Mouse (Mus musculus) embryonic facial prominence, embryonic 11.5 days (tissue): Measurements from ENCODE around the gene Pstpip1. TPM values are rescaled to one million over a fixed set of nuclear protein-coding genes. Genes with fewer than 3 reads are reported as not detected.

Experiments
- ATAC-seq: fragments of 200-750 bp; cut with Nextera tagmentation; replicated peaks from 2 replicates; pipeline ENCODE4 v1.8.0; 2017; ENCODE audit warnings: low read depth; ENCODE audit not compliant: insufficient number of reproducible peaks, low FRiP score, low TSS enrichment
- DNase-seq: peaks from one replicate; pipeline ENCODE4 v3.0.0-alpha.2; 2015; ENCODE audit warnings: low spot score
- H3K27ac ChIP-seq: fragments of 300-500 bp; sonication (generic); replicated peaks from 2 replicates; pipeline ENCODE4 v1.5.1; 2014; ENCODE audit warnings: mild to moderate bottlenecking, low read depth, low read length, control low read depth
- H3K27me3 ChIP-seq: fragments of 300-500 bp; sonication (generic); 2 replicates; pipeline ENCODE4 v1.6.1; 2014; ENCODE audit warnings: mild to moderate bottlenecking, low read length, moderate library complexity, mixed read lengths; ENCODE audit not compliant: control insufficient read depth, insufficient read depth
- H3K36me3 ChIP-seq: fragments of 300-500 bp; sonication (generic); replicated peaks from 2 replicates; pipeline ENCODE4 v1.6.1; 2014; ENCODE audit warnings: low read depth, mild to moderate bottlenecking, low read length, moderate library complexity, mixed read lengths; ENCODE audit not compliant: control insufficient read depth, insufficient read depth
- H3K4me1 ChIP-seq: fragments of 300-500 bp; sonication (generic); 2 replicates; pipeline ENCODE4 v1.6.1; 2014; ENCODE audit warnings: low read length, mixed read lengths; ENCODE audit not compliant: control insufficient read depth, insufficient read depth
- H3K4me2 ChIP-seq: fragments of 300-500 bp; sonication (generic); 2 replicates; pipeline ENCODE4 v1.6.1; 2014; ENCODE audit warnings: low read depth, mild to moderate bottlenecking, control low read depth, low read length, moderate library complexity
- H3K4me3 ChIP-seq: fragments of 300-500 bp; sonication (generic); 2 replicates; pipeline ENCODE4 v1.5.1; 2014; ENCODE audit warnings: low read depth, low read length, control low read depth
- H3K9ac ChIP-seq: fragments of 300-500 bp; sonication (generic); replicated peaks from 2 replicates; pipeline ENCODE4 v1.6.1; 2014; ENCODE audit warnings: mild to moderate bottlenecking, control low read depth, low read length
- H3K9me3 ChIP-seq: fragments of 300-500 bp; sonication (generic); replicated peaks from 2 replicates; pipeline ENCODE4 v1.6.1; 2016; ENCODE audit warnings: mild to moderate bottlenecking, low read length, inconsistent platforms, mixed read lengths; ENCODE audit not compliant: control insufficient read depth
- WGBS: fragments of 180-500 bp; shearing (Covaris S2); extraction: QIAGEN DNeasy Blood & Tissue Kit; methylation state at CpG from one replicate; pipeline ENCODE4 v1.1.7; 2014; 5-methylcytosine and 5-hydroxymethylcytosine counted together
- polyA plus RNA-seq: library from polyadenylated mRNA; unstranded; fragments of >200 nt; fragmentation: Nextera tagmentation; extraction: Ambion mirVana; gene quantifications from 2 replicates; pipeline ENCODE4 v1.2.1, GENCODE M21; 2014

Pstpip1 gene
- polyA plus RNA-seq, 1 experiment from 2014 or later: 0.32 TPM

DNA sequence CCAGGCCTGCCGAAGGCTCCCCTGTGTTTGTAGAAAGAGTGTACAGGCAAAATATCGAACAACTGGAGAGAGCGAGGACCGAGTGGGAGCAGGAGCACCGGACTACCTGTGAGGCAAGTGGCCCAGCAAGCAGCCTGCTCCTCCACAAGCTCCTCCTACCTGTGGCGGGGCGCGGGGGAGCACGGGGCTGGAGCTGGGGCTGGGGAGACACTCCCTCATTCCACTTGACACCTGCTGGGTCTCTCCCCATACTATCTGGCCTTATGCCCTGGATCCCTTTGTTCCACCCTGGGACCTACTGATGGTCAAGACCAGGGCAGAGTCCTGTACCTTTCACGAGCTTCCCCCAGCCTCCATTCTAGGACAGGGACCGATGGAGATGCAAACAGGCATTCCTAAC is 34.8 kb downstream of the Pstpip1 start:
- ATAC-seq (no peak), DNase-seq (no peak)
- H3K27ac ChIP-seq: no peak overlapping the region
- no peak overlapping the region for H3K4me3 ChIP-seq
- 21% methylated on average over 11 of the region's 11 CpGs for WGBS
- H3K36me3 ChIP-seq: no peaks in the 10 kb centered on the region
- H3K9ac ChIP-seq: no peak overlapping the region
- H3K9me3 ChIP-seq: no peaks in the 10 kb centered on the region
- no peaks in the 10 kb centered on the region for H3K27me3 ChIP-seq
- H3K4me1 ChIP-seq: no peaks in the 10 kb centered on the region
- H3K4me2 ChIP-seq: no peak overlapping the region

DNA sequence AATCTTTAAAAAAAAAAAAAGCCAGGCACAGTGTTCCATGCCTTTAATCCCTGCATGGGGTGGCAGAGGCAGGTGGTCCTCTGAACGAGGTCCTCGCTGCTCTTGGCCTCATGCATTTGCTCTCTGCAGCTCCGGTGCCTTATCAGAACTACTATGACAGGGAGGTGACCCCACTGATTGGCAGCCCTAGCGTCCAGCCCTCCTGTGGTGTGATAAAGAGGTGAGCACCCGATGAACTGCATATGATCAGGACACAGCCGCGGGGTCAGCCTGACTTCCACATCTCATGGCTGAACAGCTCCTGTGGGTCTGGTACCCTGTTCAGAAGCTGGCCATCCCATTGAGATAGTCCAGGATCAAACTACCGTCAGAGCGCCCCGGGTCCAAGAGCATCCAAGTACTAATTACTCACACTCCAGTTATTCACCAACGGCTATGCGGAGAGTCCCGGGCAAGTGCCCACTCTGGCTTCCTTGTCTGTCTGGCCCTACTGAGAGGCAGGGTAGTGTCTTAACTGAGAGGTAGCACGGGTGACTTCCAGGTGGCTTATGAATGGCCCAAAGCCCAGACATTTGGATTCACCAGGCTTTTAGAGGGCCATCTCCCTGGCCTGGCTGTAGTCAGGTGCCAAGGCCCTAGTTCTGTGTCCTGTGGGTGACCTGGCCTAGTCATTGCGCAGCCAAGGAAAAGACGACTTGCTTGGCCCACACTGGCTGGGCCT is 36.9 kb downstream of the Pstpip1 start:
- DNase-seq: no peak
- 89% methylated on average over 16 of the region's 16 CpGs for WGBS
- H3K36me3 ChIP-seq: 0 out of 2 replicates have a peak, but pooled peaks cover 2% of the 10 kb centered on the region

DNA sequence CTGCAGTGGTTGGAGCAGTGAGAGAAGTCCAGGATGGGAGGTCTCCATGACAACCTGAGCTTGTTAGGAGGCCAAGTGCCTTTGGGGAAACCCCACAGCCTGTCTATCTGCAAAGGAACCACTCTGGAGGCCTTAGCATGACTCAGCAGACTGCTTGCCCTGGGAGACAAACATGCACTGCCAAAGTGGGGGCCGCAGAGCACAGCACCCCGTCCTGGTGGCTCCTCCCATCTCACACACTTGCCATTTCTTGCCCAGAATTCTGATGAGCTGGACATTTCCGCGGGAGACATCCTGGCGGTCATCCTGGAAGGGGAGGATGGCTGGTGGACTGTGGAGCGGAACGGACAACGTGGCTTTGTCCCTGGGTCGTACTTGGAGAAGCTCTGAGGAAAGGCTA is 38.6 kb downstream of the Pstpip1 start:
- WGBS: 90% methylated on average over 9 of the region's 9 CpGs
- H3K36me3 ChIP-seq: 0 out of 2 replicates have a peak, but pooled peaks cover 2% of the 10 kb centered on the region

More for the DNA sequence above, 36.9 kb downstream of the Pstpip1 start:
- no peak overlapping the region for H3K4me2 ChIP-seq
- H3K9ac ChIP-seq: no peak overlapping the region
- H3K9me3 ChIP-seq: no peaks in the 10 kb centered on the region
- ATAC-seq: no peak
- no peaks in the 10 kb centered on the region for H3K27me3 ChIP-seq
- no peaks in the 10 kb centered on the region for H3K4me1 ChIP-seq
- H3K27ac ChIP-seq: no peak overlapping the region
- no peak overlapping the region for H3K4me3 ChIP-seq

DNA sequence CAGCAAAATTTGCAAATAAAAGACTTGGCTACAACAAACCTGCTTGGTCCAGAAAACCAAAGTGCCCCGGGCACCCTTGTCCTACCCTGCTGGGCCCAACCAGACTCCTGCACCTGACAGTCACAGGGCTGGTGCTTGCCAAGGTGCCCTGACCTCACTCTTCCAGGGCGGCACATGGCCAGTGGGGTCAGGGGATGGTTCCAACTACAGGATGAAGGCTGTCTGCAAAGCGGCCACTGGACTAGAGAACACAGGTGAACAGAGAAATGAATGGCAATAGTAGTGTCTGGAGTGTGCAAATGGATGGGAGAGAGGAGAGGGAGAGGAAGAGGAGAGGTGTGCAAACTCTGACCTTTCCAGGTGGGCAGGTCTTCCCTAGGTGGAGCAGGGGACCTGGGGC is 40.2 kb downstream of the Pstpip1 start:
- Histone ChIP-seq H3K36me3 (peaks cover 5% of the 10 kb centered on the region; the same call in 1 of the 2 replicates), H3K4me2 (no peak overlapping the region), H3K9me3 (no peaks in the 10 kb centered on the region), H3K27me3 (no peaks in the 10 kb centered on the region), H3K9ac (no peak overlapping the region), H3K27ac (no peak overlapping the region), H3K4me3 (no peak overlapping the region), H3K4me1 (no peaks in the 10 kb centered on the region)
- WGBS: 96% methylated on average over 3 of the region's 3 CpGs
- no peak for DNase-seq
- ATAC-seq: no peak

More for the DNA sequence above, 38.6 kb downstream of the Pstpip1 start:
- DNase-seq (no peak), ATAC-seq (no peak)
- no peak overlapping the region for H3K9ac ChIP-seq
- H3K27me3 ChIP-seq: no peaks in the 10 kb centered on the region
- H3K9me3 ChIP-seq: no peaks in the 10 kb centered on the region
- no peaks in the 10 kb centered on the region for H3K4me1 ChIP-seq
- H3K4me3 ChIP-seq: no peak overlapping the region
- H3K4me2 ChIP-seq: no peak overlapping the region
- H3K27ac ChIP-seq: no peak overlapping the region

DNA sequence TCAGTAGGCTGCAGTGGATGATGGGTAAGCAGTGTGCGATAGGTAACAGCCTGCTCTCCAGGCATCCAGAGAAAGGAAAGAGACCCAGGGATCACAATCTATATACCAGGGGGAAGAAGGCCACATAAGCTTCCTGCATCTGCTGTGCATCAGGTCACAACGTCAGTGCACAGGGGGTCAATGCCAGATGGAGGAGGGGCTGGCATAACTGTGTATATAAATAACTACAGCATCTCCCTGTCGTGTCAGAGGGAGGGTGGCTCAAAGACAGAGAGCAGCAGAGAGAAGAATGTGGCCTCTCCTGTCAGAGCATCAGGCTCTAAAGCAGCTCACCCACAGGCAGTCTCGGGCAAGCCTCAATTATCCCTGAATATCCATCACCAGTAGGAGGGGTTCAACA is 40.8 kb downstream of the Pstpip1 start:
- no peak for ATAC-seq
- Histone ChIP-seq H3K4me3 (no peak overlapping the region), H3K4me2 (no peak overlapping the region), H3K9ac (no peak overlapping the region), H3K36me3 (peaks cover 5% of the 10 kb centered on the region; the same call in 1 of the 2 replicates), H3K9me3 (no peaks in the 10 kb centered on the region), H3K27ac (no peak overlapping the region), H3K27me3 (no peaks in the 10 kb centered on the region), H3K4me1 (no peaks in the 10 kb centered on the region)
- WGBS: 75% methylated on average over 4 of the region's 4 CpGs
- no peak for DNase-seq

DNA sequence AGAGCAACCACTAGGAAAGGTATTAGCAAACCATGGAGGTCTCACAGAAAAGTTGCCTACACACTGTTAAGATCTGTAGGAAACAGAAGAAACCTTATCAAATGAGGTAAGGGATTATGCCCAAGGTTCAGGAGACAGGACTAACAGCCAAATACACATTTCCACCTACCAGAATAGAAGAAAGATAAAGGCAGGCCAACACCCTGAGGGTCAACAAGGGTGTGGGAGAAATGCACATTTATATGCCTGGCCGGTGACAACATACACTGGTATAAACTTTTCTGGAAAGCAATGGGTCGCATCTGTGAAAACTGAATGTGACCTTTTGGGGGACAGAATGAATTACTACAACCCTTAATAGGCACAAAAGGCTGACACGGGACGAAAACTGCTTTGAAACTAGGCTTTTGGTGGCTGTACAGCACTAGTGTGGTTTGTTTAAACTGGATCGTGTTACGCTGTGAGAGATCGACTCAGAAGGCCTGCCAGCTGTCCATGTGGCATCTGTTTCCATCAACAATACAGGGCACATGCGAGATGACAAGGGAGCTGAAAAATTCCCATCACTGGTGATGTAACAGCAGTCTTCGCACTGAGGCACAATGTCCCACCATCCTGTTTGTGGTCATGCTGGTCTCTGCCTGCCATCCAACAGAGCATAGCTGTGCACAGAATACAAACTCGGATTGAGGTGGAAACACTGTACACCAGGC is 42.2 kb downstream of the Pstpip1 start:
- H3K4me2 ChIP-seq: no peak overlapping the region
- H3K9me3 ChIP-seq: no peaks in the 10 kb centered on the region
- H3K36me3 ChIP-seq: peaks cover 5% of the 10 kb centered on the region; the same call in 1 of the 2 replicates
- 56% methylated on average over 10 of the region's 10 CpGs for WGBS
- no peaks in the 10 kb centered on the region for H3K4me1 ChIP-seq
- ATAC-seq (no peak), DNase-seq (peak; percentile 18)
- no peak overlapping the region for H3K27ac ChIP-seq
- no peaks in the 10 kb centered on the region for H3K27me3 ChIP-seq
- H3K4me3 ChIP-seq: no peak overlapping the region
- no peak overlapping the region for H3K9ac ChIP-seq

DNA sequence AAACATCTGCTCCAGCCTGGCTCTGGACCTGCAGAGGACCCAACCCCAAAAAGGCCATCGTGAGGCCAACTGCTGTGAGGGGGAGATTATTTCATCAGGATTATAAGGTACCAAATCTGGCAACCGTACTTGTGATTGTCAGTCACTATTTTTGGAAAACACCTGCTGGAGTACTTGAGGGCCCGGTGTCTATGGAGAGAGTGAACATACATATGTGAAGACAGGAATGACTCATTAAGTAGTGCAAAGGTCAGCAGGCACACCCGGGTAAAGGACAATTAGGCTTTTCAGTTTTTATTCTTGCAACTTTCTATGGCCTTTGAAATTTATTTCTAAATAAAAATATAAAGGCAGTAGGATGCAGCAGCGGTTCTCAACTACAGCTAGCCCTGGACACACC is 44.2 kb downstream of the Pstpip1 start:
- no peak for DNase-seq
- WGBS: 84% methylated on average over 5 of the region's 5 CpGs
- Histone ChIP-seq H3K27me3 (no peaks in the 10 kb centered on the region), H3K36me3 (peaks cover 5% of the 10 kb centered on the region; the same call in 1 of the 2 replicates), H3K4me3 (no peak overlapping the region), H3K9me3 (no peaks in the 10 kb centered on the region), H3K27ac (no peak overlapping the region), H3K9ac (no peak overlapping the region), H3K4me1 (no peaks in the 10 kb centered on the region), H3K4me2 (no peak overlapping the region)
- ATAC-seq: no peak

DNA sequence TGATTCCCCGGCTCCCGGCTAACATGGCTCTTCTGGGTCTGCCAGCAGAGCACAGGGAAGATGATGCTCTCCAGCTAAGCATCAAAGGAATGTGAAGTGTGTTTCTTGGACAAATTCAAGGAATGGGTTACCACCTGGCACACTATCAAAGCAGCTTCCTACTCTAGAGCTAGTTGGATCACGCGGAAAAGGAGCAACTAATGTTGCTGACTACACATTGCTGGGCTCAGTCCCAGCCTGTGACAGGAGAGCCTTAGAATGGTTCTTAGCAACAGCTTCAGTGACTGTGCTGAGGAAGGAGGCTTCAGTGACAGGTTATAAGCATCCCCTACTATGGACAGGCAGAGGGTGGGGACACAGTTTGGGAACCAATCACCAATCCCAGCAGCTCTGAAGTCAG is 44.9 kb downstream of the Pstpip1 start:
- WGBS: 90% methylated on average over 4 of the region's 4 CpGs
- Histone ChIP-seq H3K4me3 (no peak overlapping the region), H3K4me1 (no peaks in the 10 kb centered on the region), H3K9ac (no peak overlapping the region), H3K4me2 (no peak overlapping the region), H3K36me3 (peaks cover 5% of the 10 kb centered on the region; the same call in 1 of the 2 replicates), H3K27ac (no peak overlapping the region), H3K9me3 (no peaks in the 10 kb centered on the region), H3K27me3 (no peaks in the 10 kb centered on the region)
- no peak for DNase-seq
- ATAC-seq: no peak
